Mouse (Mus musculus) layer of hippocampus, adult 6 months (tissue): Measurements from ENCODE around the gene Tcaim. TPM values are rescaled to one million over a fixed set of nuclear protein-coding genes. Genes with fewer than 3 reads are reported as not detected.

Experiments used
- long read RNA-seq, 2 experiments: library from polyadenylated mRNA; unstranded; transcript quantifications; one replicate each; pipeline ENCODE4 v2.0.0; 2019 to 2020
- polyA plus RNA-seq: library from polyadenylated mRNA; unstranded; fragments of <200 nt; fragmentation: Nextera tagmentation; gene quantifications from 2 replicates; pipeline ENCODE4 v1.2.3, GENCODE M21; 2021

The Tcaim gene
- polyA plus RNA-seq: 11.4 and 11.7 TPM in 2 replicates
- long read RNA-seq, experiment 1, transcript Tcaim-201 (11 exons, 3,049 nt): major isoform, 21 of 35 reads
- long read RNA-seq, experiment 1, partial matches to known transcripts: 1 of 35 reads
- long read RNA-seq, experiment 1, other reads (novel, unspliced or antisense): 10 of 35 reads
- long read RNA-seq, experiment 2, transcript Tcaim-202 (11 exons, 2,909 nt): minor isoform, 11 of 114 reads
- long read RNA-seq, experiment 2, transcript Tcaim-201 (11 exons, 3,049 nt): major isoform, 77 of 114 reads
- long read RNA-seq, experiment 2, partial matches to known transcripts: 5 of 114 reads
- long read RNA-seq, experiment 2, other reads (novel, unspliced or antisense): 19 of 114 reads

GRCm38 (mm10) chr9:122805053-122805844, at the start of gene Tcaim:
Gene Tcaim (plus strand): TSS chr9:122805539.

GRCm38 (mm10) chr9:122843760-122844159, 38.4 kb downstream of the Tcaim start, which contains the start of gene Gm35549:
Gene Gm35549 (minus strand): TSS chr9:122844035.

GRCm38 (mm10) chr9:122865697-122866166, 60.4 kb downstream of the Tcaim start, which contains the start of gene Zfp445:
Gene Zfp445 (minus strand): TSS chr9:122866006.

GRCm38 (mm10) chr9:122885385-122885784, 80.0 kb downstream of the Tcaim start, which contains the start of gene Zkscan7:
Gene Zkscan7 (plus strand): TSS chr9:122885685.

Other genes starting within 250 kb of the Tcaim start
- not detected in 2 replicates for gene Topaz1, start 58.2 kb upstream of the Tcaim start, polyA plus RNA-seq
- gene Gm35549, start 38.5 kb downstream of the Tcaim start, polyA plus RNA-seq: 0.50 TPM in 1 of 2 replicates, not detected in the other
- gene Zfp445, start 60.5 kb downstream of the Tcaim start, polyA plus RNA-seq: 12.5 and 17.8 TPM in 2 replicates
- 0.10 and 0.24 TPM in 2 replicates for gene Zkscan7, start 80.1 kb downstream of the Tcaim start, polyA plus RNA-seq
- gene Zfp105, start 117.5 kb downstream of the Tcaim start, polyA plus RNA-seq: 4.4 and 4.9 TPM in 2 replicates
- gene 1110059G10Rik, start 145.5 kb downstream of the Tcaim start, polyA plus RNA-seq: 17.5 and 18.8 TPM in 2 replicates
- 0.16 and 0.18 TPM in 2 replicates for gene Kif15, start 145.5 kb downstream of the Tcaim start, polyA plus RNA-seq
- gene Tmem42, start 215.8 kb downstream of the Tcaim start, polyA plus RNA-seq: 44.5 and 46.6 TPM in 2 replicates
- 0.29 and 0.43 TPM in 2 replicates for gene Tgm4, start 229.2 kb downstream of the Tcaim start, polyA plus RNA-seq